Mouse (Mus musculus) midbrain, embryonic 12.5 days (tissue): ENCODE results near the gene Stat4. TPM values are rescaled to one million over a fixed set of nuclear protein-coding genes. Genes with fewer than 3 reads are reported as not detected.
A peak's percentile ranks its signal among the peaks of the same experiment; 100 is the strongest.

ENCODE experiments used
- ATAC-seq: fragments of 200-750 bp; cut with Nextera tagmentation; 2 replicates; pipeline ENCODE4 v1.8.0; 2017; ENCODE audit warnings: low read depth, moderate TSS enrichment, moderate library complexity; ENCODE audit not compliant: low FRiP score
- H3K27ac ChIP-seq: fragments of 300-500 bp; sonication (generic); replicated peaks from 2 replicates; pipeline ENCODE4 v1.5.1; 2016; ENCODE audit warnings: mild to moderate bottlenecking
- H3K27me3 ChIP-seq: fragments of 300-500 bp; sonication (generic); 2 replicates; pipeline ENCODE4 v1.6.1; 2016; ENCODE audit warnings: mild to moderate bottlenecking
- H3K36me3 ChIP-seq: fragments of 300-500 bp; sonication (generic); 2 replicates; pipeline ENCODE4 v1.6.1; 2016
- H3K4me1 ChIP-seq: fragments of 300-500 bp; sonication (generic); 2 replicates; pipeline ENCODE4 v1.6.1; 2016
- H3K4me2 ChIP-seq: fragments of 300-500 bp; sonication (generic); replicated peaks from 2 replicates; pipeline ENCODE4 v1.6.1; 2016; ENCODE audit warnings: mild to moderate bottlenecking, moderate library complexity
- H3K4me3 ChIP-seq: fragments of 300-500 bp; sonication (generic); 2 replicates; pipeline ENCODE4 v1.5.1; 2016; ENCODE audit warnings: mild to moderate bottlenecking
- H3K9ac ChIP-seq: fragments of 300-500 bp; sonication (generic); replicated peaks from 2 replicates; pipeline ENCODE4 v1.6.1; 2016; ENCODE audit warnings: mild to moderate bottlenecking, moderate library complexity
- H3K9me3 ChIP-seq: fragments of 300-500 bp; sonication (generic); 2 replicates; pipeline ENCODE4 v1.6.1; 2016; ENCODE audit warnings: mild to moderate bottlenecking
- WGBS: fragments of 180-500 bp; shearing (Covaris S2); methylation state at CpG from one replicate; pipeline ENCODE4 v1.1.7; 2016; 5-methylcytosine and 5-hydroxymethylcytosine counted together
- polyA plus RNA-seq: library from polyadenylated mRNA; unstranded; fragments of >200 nt; fragmentation: Nextera tagmentation; extraction: Ambion mirVana; gene quantifications from 2 replicates; pipeline ENCODE4 v1.2.1, GENCODE M21; 2016

The Stat4 gene
- polyA plus RNA-seq: 2.6 and 3.1 TPM in 2 replicates

DNA sequence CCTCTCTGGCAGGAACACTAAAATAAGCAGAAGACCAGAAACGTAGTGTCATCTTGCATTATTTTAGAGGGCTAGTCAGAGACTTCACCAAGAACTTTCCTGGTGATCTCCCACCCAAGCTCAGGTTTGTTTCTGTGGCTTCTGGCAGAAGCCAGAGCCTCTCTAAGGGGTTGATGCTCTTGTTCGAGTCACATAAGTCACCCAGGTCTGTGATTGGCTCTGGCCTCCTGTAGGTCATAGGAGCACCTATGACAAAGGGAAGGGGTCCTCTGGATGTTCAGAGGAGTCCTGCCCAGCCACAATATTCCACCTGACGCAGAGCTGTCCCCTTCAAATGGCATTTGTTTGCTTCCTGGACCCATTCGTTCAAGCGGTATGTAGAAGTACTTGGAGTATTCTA, at the start of gene Stat4:
Stat4 (plus strand) TSS at position 301 of the 400 bp plus-strand sequence.
- Histone ChIP-seq H3K27me3 (no peaks in the 10 kb centered on the region), H3K9ac (no peak within 1 kb of the TSS), H3K4me1 (no peaks in the 10 kb centered on the region), H3K4me3 (no peak within 1 kb of the TSS), H3K9me3 (no peaks in the 10 kb centered on the region), H3K4me2 (no peak within 1 kb of the TSS), H3K36me3 (no peaks in the 10 kb centered on the region), H3K27ac (no peak within 1 kb of the TSS)
- ATAC-seq: no peak
- 82% methylated on average over 5 of the region's 5 CpGs for WGBS

DNA sequence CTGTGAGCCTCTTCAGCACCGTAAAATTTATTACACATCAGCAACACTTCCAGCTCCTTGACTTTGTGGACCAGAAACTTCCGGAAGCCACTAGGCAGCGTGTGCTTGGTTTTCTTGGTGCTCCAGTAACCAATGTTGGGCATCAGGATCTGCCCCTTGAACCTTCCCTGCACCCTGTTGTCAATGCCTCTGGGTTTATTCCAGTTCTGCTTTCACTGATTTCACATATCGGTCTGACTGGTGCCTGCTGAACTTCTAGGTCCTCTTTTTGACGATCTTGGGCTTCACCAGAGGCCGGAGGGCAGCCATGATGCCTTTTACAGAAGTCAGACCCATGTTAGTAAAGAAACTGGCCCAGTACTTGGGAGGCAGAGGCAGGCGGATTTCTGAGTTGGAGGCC, 48.6 kb upstream of the Stat4 start:
- no peak overlapping the region for H3K9ac ChIP-seq
- no peak for ATAC-seq
- no peak overlapping the region for H3K4me2 ChIP-seq
- no peak overlapping the region for H3K4me3 ChIP-seq
- 91% methylated on average over 7 of the region's 7 CpGs for WGBS
- H3K9me3 ChIP-seq: no peaks in the 10 kb centered on the region
- H3K36me3 ChIP-seq: no peaks in the 10 kb centered on the region
- no peak overlapping the region for H3K27ac ChIP-seq
- no peaks in the 10 kb centered on the region; the same call in 1 of the 2 replicates for H3K4me1 ChIP-seq
- no peaks in the 10 kb centered on the region for H3K27me3 ChIP-seq

DNA sequence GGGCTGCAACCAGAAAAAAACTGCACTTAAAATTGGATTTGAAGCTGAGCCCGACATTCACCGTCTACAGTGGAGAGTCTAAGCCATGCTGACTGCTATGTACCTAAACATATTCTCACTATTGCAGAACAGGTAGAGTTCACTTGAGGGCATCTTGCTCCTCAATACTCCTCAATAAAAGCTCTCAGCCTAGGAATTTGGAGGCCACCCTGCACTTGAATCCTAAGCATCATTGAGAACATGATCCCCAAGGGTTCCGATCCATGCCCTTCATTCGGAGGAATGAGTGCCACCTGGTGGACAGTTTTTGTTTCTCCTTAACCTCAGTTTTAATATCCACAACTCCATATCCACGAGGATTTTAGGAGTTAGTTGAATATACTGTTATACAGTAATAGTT, 42.2 kb upstream of the Stat4 start:
- 46% methylated on average over 5 of the region's 5 CpGs for WGBS
- Histone ChIP-seq H3K4me1 (no peaks in the 10 kb centered on the region), H3K36me3 (no peaks in the 10 kb centered on the region), H3K9me3 (no peaks in the 10 kb centered on the region), H3K9ac (no peak overlapping the region), H3K4me2 (no peak overlapping the region), H3K27ac (no peak overlapping the region), H3K27me3 (no peaks in the 10 kb centered on the region), H3K4me3 (no peak overlapping the region)
- ATAC-seq: peak; percentile 38; the same call in 1 of the 2 replicates

DNA sequence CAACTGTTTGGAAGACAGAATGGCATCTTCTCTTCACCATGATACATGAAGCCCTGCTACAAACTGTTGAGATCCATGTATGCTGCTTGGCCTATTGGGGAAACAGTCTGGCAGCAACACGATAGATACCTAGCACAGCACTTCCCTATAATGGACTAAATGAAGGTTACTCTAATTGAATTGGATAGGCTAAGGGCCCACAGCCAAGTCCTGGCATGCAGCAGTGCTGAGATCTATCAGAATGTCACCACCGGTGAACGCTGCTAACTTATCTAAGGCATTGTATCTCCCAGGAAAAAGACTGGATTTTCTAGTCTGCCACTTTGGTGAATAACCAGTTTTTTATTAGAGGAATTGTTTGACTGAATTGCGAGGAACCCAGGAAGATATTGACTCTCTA, 39.8 kb upstream of the Stat4 start:
- 95% methylated on average over 4 of the region's 4 CpGs for WGBS
- no peak for ATAC-seq
- H3K4me2 ChIP-seq: no peak overlapping the region
- H3K9ac ChIP-seq: no peak overlapping the region
- H3K27ac ChIP-seq: no peak overlapping the region
- no peak overlapping the region for H3K4me3 ChIP-seq
- H3K9me3 ChIP-seq: no peaks in the 10 kb centered on the region
- H3K36me3 ChIP-seq: no peaks in the 10 kb centered on the region
- no peaks in the 10 kb centered on the region for H3K27me3 ChIP-seq
- no peaks in the 10 kb centered on the region for H3K4me1 ChIP-seq

DNA sequence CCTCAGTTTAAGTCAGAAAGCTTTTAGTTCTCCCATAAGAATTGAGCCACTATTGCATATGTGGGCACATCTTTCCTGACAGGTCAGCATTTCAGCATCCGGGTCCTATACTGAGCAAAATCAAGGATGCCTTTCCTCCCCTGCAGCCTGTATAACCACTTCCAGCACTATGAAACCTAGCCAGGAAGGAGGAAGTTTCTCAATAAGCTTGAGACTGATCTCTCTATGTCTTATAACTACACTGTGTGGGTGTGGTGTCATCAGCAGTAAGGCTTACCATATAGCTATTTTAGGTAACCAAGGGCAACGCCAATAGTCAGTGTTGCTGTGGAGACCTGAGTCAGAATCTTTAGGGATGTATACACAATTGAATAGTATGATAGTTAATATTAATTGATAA, 22.3 kb upstream of the Stat4 start:
- Histone ChIP-seq H3K9ac (no peak overlapping the region), H3K4me1 (peaks cover 4% of the 10 kb centered on the region; the same call in 1 of the 2 replicates), H3K4me3 (no peak overlapping the region), H3K9me3 (no peaks in the 10 kb centered on the region), H3K27me3 (no peaks in the 10 kb centered on the region), H3K4me2 (no peak overlapping the region), H3K27ac (no peak overlapping the region), H3K36me3 (no peaks in the 10 kb centered on the region)
- 94% methylated on average over 2 of the region's 2 CpGs for WGBS
- ATAC-seq: no peak

DNA sequence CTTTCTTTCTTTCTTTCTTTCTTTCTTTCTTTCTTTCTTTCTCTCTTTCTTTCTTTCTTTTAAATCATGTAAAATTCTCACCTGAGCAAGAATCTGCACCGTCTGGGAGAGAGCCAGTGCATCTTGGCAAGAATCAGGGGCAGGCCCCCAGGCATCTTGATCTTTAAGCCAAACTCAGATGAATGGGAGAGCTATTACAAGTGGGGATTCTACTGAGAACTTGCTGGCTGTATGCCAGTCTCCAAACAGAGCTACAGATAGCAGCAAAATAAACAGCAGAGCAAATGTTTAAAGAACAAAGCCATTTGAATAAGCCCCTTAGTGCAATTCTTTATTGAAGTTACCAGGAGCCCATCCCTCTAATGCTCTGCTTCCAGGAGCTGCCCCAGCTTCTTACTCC, 18.0 kb upstream of the Stat4 start:
- H3K9ac ChIP-seq: no peak overlapping the region
- no peak for ATAC-seq

DNA sequence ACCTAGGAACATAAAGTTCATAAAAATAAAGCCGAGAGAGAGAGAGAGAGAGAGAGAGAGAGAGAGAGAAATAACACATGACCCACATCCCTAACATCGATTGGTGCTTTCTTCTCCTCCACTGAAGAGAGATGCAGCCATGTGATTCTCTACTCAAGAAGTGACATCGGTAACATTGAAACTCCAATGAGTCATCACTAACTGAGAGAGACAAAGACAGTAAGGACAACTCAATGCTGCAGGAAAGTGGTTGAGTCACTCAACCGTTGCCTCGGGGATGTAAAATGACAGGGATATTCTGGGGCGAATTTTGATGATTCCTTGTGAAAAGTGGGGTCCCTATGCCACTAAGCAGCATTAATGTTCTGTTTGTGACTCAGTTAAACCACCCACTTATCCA, 16.8 kb upstream of the Stat4 start:
- peaks cover 4% of the 10 kb centered on the region; the same call in 1 of the 2 replicates for H3K4me1 ChIP-seq
- H3K27me3 ChIP-seq: no peaks in the 10 kb centered on the region
- no peak overlapping the region for H3K27ac ChIP-seq
- no peaks in the 10 kb centered on the region for H3K9me3 ChIP-seq
- no peak for ATAC-seq
- no peak overlapping the region for H3K9ac ChIP-seq
- no peak overlapping the region for H3K4me3 ChIP-seq
- no peak overlapping the region for H3K4me2 ChIP-seq
- H3K36me3 ChIP-seq: no peaks in the 10 kb centered on the region
- WGBS: 86% methylated on average over 6 of the region's 6 CpGs

More for the DNA sequence above, 18.0 kb upstream of the Stat4 start:
- Histone ChIP-seq H3K9me3 (no peaks in the 10 kb centered on the region), H3K4me1 (peaks cover 4% of the 10 kb centered on the region; the same call in 1 of the 2 replicates), H3K36me3 (no peaks in the 10 kb centered on the region), H3K27ac (no peak overlapping the region), H3K4me3 (no peak overlapping the region), H3K27me3 (no peaks in the 10 kb centered on the region), H3K4me2 (no peak overlapping the region)
- WGBS: 45% methylated on average over 1 of the region's 1 CpGs

DNA sequence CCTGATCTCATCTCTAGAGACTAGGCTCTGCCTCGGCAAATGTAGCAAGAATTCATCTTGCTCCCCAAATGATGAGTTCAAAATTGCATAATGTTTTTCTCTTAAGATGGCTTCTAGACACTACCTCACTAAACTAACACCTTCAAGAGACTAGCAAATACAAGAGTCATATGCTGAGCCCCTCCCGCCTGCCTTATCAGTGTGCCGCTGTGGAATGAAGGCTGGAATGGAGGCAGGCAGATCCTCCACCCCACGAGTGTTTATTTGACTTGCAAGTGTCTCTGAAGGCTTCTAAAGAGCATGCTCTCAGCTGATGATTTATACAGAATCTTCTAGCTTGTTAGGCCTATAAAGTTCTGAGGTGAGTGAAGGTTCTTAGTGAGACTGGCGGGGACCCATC, 11.4 kb upstream of the Stat4 start:
- Histone ChIP-seq H3K4me1 (no peaks in the 10 kb centered on the region), H3K36me3 (no peaks in the 10 kb centered on the region), H3K9me3 (no peaks in the 10 kb centered on the region), H3K4me3 (no peak overlapping the region), H3K4me2 (no peak overlapping the region), H3K27me3 (no peaks in the 10 kb centered on the region), H3K27ac (no peak overlapping the region), H3K9ac (no peak overlapping the region)
- WGBS: 83% methylated on average over 5 of the region's 5 CpGs
- ATAC-seq: no peak

DNA sequence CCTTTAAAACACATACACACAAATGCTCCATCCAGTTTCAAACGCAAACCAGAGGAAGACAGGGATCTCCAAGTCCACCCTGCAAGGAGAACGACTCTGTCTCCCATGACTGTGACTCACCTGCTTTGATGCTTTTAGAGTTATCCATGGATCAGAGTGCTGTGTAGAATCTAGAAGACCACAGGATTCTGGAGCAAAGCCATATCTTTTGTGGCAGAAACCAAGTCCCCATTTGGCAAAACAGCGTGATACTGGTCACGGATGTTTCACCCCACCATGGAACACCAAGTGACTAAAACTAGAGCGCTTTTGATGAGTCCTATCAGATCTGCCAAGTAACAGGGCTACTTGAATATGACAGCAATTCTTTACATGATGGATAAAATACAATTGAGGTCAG, 7.9 kb upstream of the Stat4 start:
- Histone ChIP-seq H3K9ac (no peak overlapping the region), H3K27me3 (no peaks in the 10 kb centered on the region), H3K4me2 (no peak overlapping the region), H3K9me3 (no peaks in the 10 kb centered on the region), H3K4me3 (no peak overlapping the region), H3K36me3 (no peaks in the 10 kb centered on the region), H3K27ac (no peak overlapping the region), H3K4me1 (no peaks in the 10 kb centered on the region)
- WGBS: 92% methylated on average over 5 of the region's 5 CpGs
- ATAC-seq: no peak

DNA sequence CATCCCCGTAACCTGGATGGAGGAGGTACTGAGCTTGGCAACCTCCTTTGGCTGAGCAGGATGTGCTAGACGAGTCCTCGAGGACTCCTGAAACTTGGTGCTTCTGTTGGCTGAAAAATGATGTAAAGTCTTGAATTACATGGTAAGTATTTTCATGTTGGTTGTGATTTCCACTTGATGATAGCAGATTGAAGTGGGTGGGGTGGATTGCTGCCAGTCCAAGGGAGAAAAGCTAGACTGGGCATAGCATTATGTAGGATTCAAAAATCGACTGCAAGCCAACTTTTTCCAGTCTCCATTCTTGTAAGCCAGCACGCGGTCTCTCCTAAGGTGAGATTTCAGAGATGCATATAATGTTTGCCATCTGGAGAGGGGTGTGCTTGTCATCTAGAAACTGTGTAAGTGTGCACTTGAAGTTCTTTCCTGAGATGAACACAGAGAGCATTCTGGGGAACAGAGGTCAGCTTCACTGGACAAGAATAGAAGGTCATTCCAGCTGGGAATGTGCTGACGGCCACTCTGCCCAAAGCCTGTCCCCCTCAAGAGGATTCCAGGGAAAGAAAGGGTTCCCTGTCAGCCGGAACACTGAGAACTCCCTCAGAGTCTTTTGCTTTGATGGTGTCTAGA, 5.1 kb downstream of the Stat4 start:
- WGBS: 80% methylated on average over 8 of the region's 8 CpGs
- ATAC-seq: no peak
- H3K27ac ChIP-seq: no peak overlapping the region
- no peaks in the 10 kb centered on the region for H3K9me3 ChIP-seq
- H3K4me3 ChIP-seq: no peak overlapping the region
- H3K4me2 ChIP-seq: no peak overlapping the region
- H3K27me3 ChIP-seq: no peaks in the 10 kb centered on the region
- H3K4me1 ChIP-seq: peaks cover 5% of the 10 kb centered on the region; the same call in 1 of the 2 replicates
- no peak overlapping the region for H3K9ac ChIP-seq
- no peaks in the 10 kb centered on the region for H3K36me3 ChIP-seq

DNA sequence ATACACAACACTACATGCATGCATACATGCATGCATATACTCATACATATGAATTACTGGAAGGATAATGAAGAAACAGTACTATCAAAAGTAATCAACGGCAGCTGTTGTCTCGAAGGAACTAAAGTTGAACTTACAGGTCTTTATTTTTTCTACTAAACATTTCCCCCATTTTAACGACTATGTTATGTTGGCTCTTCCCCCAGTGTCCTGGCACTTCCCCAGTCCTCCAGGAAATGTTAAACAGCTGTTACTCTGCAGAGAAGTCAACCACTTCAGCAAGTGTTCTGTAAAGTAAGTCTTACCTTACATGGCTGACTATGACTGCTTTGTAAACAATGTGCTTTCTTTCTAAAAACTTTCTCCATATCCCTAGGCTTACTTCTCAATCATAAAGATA, 9.1 kb downstream of the Stat4 start:
- Histone ChIP-seq H3K27me3 (no peaks in the 10 kb centered on the region), H3K4me2 (no peak overlapping the region), H3K36me3 (no peaks in the 10 kb centered on the region), H3K4me1 (peaks cover 5% of the 10 kb centered on the region; the same call in 1 of the 2 replicates), H3K27ac (no peak overlapping the region), H3K9me3 (no peaks in the 10 kb centered on the region), H3K9ac (no peak overlapping the region), H3K4me3 (no peak overlapping the region)
- 83% methylated on average over 3 of the region's 3 CpGs for WGBS
- ATAC-seq: no peak

DNA sequence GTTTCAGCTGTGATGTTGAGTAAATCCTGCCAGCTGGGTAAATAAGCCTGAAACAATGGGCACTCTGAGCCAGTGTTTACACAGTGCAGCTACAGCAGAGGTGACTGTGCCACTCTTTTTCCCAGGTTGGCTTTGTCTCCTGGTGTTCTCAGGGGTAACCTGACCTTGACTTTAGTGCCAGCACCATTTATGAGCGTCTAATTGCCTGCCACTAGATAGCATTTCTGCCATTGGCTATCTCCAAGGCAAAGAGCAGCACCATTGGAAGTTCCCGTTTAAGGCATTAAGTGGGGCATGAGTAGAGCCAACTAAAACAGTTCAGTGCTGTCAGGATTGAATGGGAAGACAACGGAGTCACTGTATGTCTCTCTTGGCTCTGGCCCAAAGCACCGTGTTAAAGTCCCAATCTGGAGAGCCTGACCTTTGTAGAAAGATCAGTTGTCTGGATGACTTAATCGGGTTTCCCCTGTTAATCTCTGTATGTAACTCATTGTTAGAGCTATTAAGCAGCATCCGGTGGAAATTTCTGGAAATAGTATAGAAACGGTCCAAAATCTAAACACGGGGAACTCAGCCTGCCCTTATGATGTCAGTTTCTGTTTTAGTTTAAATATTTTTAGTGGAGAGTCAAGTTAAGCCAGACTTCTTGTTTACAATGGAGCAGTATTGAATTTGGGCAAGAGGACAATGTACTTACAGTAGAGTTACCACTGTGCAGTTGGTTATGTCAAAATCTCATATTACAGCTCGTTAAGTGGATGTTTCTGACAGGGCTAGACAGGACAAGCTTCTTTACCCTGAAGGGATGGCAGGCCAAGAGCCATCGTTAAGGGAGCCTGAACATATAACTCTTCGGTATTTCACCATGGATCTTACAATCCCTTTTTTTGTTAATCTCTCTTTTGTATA, 10.1 kb downstream of the Stat4 start:
- H3K9ac ChIP-seq: no peak overlapping the region
- no peak overlapping the region for H3K27ac ChIP-seq
- no peaks in the 10 kb centered on the region for H3K36me3 ChIP-seq
- H3K9me3 ChIP-seq: no peaks in the 10 kb centered on the region
- no peak overlapping the region for H3K4me3 ChIP-seq
- peak; percentile 34; the same call in 1 of the 2 replicates for ATAC-seq
- peaks cover 5% of the 10 kb centered on the region; the same call in 1 of the 2 replicates for H3K4me1 ChIP-seq
- no peaks in the 10 kb centered on the region for H3K27me3 ChIP-seq
- H3K4me2 ChIP-seq: no peak overlapping the region
- 64% methylated on average over 11 of the region's 11 CpGs for WGBS
